Mouse (Mus musculus) intestine, embryonic 15.5 days (tissue): ENCODE results near the gene Tgfb2. TPM values are rescaled to one million over a fixed set of nuclear protein-coding genes. Genes with fewer than 3 reads are reported as not detected.
A peak's percentile ranks its signal among the peaks of the same experiment; 100 is the strongest.

Experiments used
- ATAC-seq: fragments of 200-750 bp; cut with Nextera tagmentation; 2 replicates; pipeline ENCODE4 v1.8.0; 2017; ENCODE audit warnings: moderate TSS enrichment, moderate library complexity
- H3K27ac ChIP-seq: fragments of 300-500 bp; sonication (generic); 2 replicates; pipeline ENCODE4 v1.5.1; 2015; ENCODE audit warnings: mild to moderate bottlenecking, inconsistent platforms
- H3K27me3 ChIP-seq: fragments of 300-500 bp; sonication (generic); replicated peaks from 2 replicates; pipeline ENCODE4 v1.6.1; 2015; ENCODE audit warnings: inconsistent platforms
- H3K36me3 ChIP-seq: fragments of 300-500 bp; sonication (generic); 2 replicates; pipeline ENCODE4 v1.6.1; 2015; ENCODE audit warnings: inconsistent platforms
- H3K4me1 ChIP-seq: fragments of 300-500 bp; sonication (generic); replicated peaks from 2 replicates; pipeline ENCODE4 v1.6.1; 2015; ENCODE audit warnings: inconsistent platforms
- H3K4me2 ChIP-seq: fragments of 300-500 bp; sonication (generic); replicated peaks from 2 replicates; pipeline ENCODE4 v1.6.1; 2015; ENCODE audit warnings: mild to moderate bottlenecking, inconsistent platforms
- H3K4me3 ChIP-seq: fragments of 300-500 bp; sonication (generic); replicated peaks from 2 replicates; pipeline ENCODE4 v1.5.1; 2015; ENCODE audit warnings: inconsistent platforms
- H3K9ac ChIP-seq: fragments of 300-500 bp; sonication (generic); 2 replicates; pipeline ENCODE4 v1.6.1; 2015; ENCODE audit warnings: inconsistent platforms
- H3K9me3 ChIP-seq: fragments of 300-500 bp; sonication (generic); 2 replicates; pipeline ENCODE4 v1.6.1; 2016; ENCODE audit warnings: inconsistent platforms
- WGBS: fragments of 180-500 bp; shearing (Covaris S2); methylation state at CpG from one replicate; pipeline ENCODE4 v1.1.7; 2015; 5-methylcytosine and 5-hydroxymethylcytosine counted together
- polyA plus RNA-seq: library from polyadenylated mRNA; unstranded; fragments of >200 nt; fragmentation: Nextera tagmentation; extraction: Ambion mirVana; gene quantifications from 2 replicates; pipeline ENCODE4 v1.2.1, GENCODE M21; 2015

Gene Tgfb2
- polyA plus RNA-seq, 1 experiment from 2014 or later: 18.5 TPM

DNA sequence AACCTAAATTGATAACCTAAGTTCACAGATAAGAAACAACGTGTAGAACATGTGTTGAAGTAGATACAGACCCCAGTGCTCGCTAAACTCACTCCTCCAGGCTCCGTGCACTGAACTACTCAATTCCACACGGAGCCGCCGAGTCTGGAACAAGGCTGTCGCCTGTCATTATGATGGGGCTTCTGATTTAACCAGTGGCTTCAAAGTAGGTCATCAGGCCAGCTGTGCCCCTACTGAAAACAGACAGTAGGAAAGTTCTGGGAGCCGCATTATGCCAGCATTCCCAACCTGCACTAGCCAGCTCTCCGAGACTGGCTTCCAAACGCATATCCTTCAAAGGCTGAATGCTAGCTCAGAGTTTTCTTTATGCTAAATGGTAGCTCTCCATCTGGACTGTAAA lies 42.8 kb downstream of the Tgfb2 start:
- Histone ChIP-seq H3K4me3 (no peak overlapping the region), H3K27ac (no peak overlapping the region), H3K9me3 (no peaks in the 10 kb centered on the region), H3K36me3 (no peaks in the 10 kb centered on the region), H3K4me1 (no peaks in the 10 kb centered on the region), H3K4me2 (no peak overlapping the region), H3K27me3 (no peaks in the 10 kb centered on the region), H3K9ac (no peak overlapping the region)
- no peak for ATAC-seq
- 75% methylated on average over 10 of the region's 10 CpGs for WGBS

DNA sequence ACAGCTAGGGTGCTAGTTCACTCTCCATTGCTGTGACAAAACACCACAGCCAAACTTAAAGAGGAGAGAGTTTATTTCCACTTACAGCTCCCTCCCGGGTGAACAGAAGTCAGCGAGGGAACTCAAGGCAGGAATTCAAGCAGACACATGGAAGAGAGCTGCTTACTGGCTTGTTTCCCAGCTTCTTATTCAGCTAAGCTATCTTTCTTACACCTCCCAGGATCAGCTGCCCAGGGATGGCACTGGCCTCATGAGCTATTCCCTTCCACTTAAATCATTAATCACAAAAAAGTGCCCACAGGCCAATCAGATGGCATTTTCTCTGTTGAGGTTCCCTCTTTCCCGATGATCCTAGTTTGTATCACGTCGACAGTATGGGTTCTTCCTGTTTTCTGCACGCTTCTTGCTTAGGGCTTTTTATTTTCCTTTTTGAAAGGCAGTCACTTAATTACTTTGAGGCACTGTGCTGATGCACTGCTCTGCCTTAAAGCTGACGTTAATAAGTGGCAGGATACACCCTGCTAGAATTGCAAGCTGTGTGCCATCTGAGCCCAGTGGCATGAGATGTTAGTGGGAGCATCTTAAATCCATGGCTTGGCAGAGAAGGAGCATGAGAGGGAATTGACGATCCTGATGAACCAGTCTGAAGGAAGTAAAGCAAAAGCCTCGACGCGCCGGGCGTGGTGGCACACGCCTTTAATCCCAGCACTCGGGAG lies 44.4 kb downstream of the Tgfb2 start:
- H3K9me3 ChIP-seq: no peaks in the 10 kb centered on the region
- 80% methylated on average over 15 of the region's 15 CpGs for WGBS

DNA sequence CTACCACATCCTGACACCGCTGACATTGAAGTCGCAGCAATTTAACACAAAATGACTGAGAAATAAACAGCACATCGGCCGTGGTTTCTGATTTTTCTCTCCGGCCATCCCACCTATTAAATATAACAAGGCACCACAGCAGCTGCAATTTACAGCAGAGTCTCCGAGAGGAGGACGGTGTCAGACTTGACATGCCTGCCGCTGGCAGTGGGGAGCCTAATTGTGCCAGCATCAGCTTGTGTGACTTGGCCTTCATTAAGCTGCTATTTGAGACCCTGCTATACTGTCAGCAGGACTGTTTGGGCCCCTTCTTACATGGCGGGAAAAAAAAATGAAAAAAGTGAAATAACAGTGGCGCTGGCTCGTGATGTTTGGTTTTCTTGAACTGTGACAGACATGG lies 47.0 kb downstream of the Tgfb2 start:
- H3K9ac ChIP-seq: no peak overlapping the region
- no peaks in the 10 kb centered on the region for H3K9me3 ChIP-seq
- H3K27ac ChIP-seq: no peak overlapping the region
- peaks cover 5% of the 10 kb centered on the region for H3K4me1 ChIP-seq
- ATAC-seq: no peak
- H3K36me3 ChIP-seq: no peaks in the 10 kb centered on the region
- WGBS: 85% methylated on average over 11 of the region's 11 CpGs
- H3K4me2 ChIP-seq: no peak overlapping the region
- no peaks in the 10 kb centered on the region for H3K27me3 ChIP-seq
- no peak overlapping the region for H3K4me3 ChIP-seq

More for the DNA sequence above, 44.4 kb downstream of the Tgfb2 start:
- Histone ChIP-seq H3K9ac (no peak overlapping the region), H3K27ac (no peak overlapping the region), H3K4me2 (no peak overlapping the region), H3K4me3 (no peak overlapping the region), H3K36me3 (no peaks in the 10 kb centered on the region), H3K4me1 (peaks cover 2% of the 10 kb centered on the region), H3K27me3 (no peaks in the 10 kb centered on the region)
- ATAC-seq: no peak

DNA sequence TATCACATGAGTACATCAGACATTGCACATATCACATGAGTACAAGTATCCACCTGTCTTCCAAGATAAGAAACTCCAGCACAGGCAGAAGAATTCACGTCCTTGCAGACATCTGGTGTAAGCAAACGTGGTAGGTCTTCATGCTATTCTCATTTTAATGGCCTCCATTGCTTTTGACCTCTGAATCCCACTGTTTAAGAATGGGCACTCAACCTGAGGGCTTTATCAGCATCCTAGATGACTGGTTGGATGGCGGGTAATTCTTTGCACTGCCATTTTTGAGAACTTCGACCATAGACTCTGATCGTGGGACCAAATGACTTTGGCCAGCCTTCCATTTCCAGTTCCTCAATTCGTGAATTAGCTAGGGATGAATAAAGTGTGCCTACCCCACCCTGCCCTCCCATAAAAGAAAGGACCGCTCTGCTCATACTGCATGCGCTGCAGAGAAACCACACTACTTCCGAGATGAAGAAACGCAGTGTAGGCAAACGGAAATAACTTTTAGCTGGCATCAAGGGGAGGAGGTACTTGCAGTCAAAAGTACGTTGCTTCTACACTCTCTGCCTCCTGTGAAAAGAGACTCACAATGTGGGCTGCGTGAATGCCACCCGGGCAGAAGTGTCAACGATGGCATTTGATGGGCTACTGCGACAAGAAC lies 48.1 kb downstream of the Tgfb2 start:
- no peak for ATAC-seq
- Histone ChIP-seq H3K9ac (no peak overlapping the region), H3K36me3 (no peaks in the 10 kb centered on the region), H3K4me2 (no peak overlapping the region), H3K27me3 (no peaks in the 10 kb centered on the region), H3K9me3 (no peaks in the 10 kb centered on the region), H3K4me3 (no peak overlapping the region), H3K27ac (no peak overlapping the region), H3K4me1 (peaks cover 9% of the 10 kb centered on the region)
- 86% methylated on average over 16 of the region's 16 CpGs for WGBS

DNA sequence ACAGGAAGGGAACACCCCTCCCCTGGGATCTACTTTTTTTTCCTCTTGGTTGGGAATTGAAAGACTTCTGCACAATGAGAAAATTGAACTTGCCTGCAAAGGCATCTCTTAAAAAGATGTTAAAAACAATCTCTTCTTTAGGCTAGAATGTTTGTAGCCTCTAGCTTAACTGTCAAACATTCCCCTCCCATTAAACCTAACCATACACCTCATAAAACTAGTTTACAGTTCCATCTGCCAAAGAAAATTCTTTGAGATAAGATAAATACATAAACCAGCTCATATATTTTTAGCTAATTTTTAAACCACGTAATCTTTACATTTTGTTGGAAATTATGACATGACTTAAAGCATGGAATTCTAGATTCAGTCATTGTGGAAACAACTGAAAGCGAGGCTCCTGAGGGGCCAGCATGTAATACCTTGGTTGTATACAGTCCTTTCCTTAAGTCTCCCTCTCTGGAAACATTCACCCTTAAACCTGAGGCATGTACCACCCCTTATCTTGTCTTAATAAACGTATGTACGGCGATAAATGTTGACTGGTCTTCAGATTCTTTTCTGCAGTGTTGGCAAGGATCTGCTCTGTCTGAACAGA lies 49.0 kb downstream of the Tgfb2 start:
- peaks cover 9% of the 10 kb centered on the region for H3K4me1 ChIP-seq
- H3K27ac ChIP-seq: no peak overlapping the region
- WGBS: 52% methylated on average over 5 of the region's 5 CpGs

DNA sequence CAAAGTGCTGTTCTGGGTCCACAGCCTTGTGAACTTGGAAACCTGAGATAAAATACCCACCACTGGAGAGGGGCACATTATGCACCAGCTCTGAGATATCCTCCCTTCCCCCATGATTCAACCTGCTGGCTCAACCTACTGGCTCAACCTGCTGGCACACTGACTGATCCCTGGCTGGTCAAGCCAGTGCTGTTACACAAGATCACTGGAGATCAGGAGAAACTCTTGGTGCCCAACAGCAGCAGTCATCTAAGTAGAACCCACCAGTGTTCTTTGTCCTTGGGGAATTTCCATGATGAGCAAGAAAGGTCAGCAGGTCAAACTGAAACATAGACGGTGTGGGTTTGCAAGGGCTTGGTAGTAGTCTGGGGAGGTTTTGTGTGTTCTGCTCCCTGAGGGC lies 49.6 kb downstream of the Tgfb2 start:
- 0 out of 2 replicates have a peak overlapping the region, but pooled peaks have one; percentile 9 for H3K27ac ChIP-seq
- H3K27me3 ChIP-seq: no peaks in the 10 kb centered on the region
- no peak overlapping the region for H3K9ac ChIP-seq
- H3K9me3 ChIP-seq: no peaks in the 10 kb centered on the region
- 21% methylated on average over 1 of the region's 1 CpGs for WGBS
- ATAC-seq: 0 out of 2 replicates have a peak, but pooled peaks have one; percentile 26
- peaks cover 9% of the 10 kb centered on the region for H3K4me1 ChIP-seq
- H3K4me2 ChIP-seq: no peak overlapping the region
- no peak overlapping the region for H3K4me3 ChIP-seq
- H3K36me3 ChIP-seq: no peaks in the 10 kb centered on the region

More for the DNA sequence above, 49.0 kb downstream of the Tgfb2 start:
- no peak overlapping the region for H3K9ac ChIP-seq
- H3K4me3 ChIP-seq: no peak overlapping the region
- peak; percentile 63 for ATAC-seq
- H3K9me3 ChIP-seq: no peaks in the 10 kb centered on the region
- no peaks in the 10 kb centered on the region for H3K36me3 ChIP-seq
- H3K4me2 ChIP-seq: no peak overlapping the region
- H3K27me3 ChIP-seq: no peaks in the 10 kb centered on the region

DNA sequence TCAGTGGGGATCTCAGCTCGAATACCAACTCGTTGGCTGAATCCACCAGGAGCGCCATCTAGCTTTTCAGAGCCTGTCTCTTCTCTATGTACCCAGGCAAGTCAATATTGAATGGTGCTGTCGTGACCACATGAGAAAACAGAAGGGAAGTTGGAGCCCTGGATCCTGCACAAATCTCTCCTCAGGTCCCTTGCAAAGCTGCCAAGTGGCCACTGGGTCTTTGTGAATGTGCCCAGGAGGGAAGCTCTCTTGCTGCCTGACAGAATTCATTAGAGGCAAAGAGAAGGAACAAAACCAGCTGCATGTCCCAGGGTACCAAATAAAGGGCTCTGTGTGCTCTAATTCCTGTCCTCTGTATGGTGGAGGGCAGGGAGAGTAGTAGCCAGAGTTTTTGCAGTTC lies 50.7 kb downstream of the Tgfb2 start:
- Histone ChIP-seq H3K9me3 (no peaks in the 10 kb centered on the region), H3K36me3 (no peaks in the 10 kb centered on the region), H3K4me3 (no peak overlapping the region), H3K4me2 (no peak overlapping the region), H3K27me3 (no peaks in the 10 kb centered on the region), H3K9ac (no peak overlapping the region), H3K27ac (no peak overlapping the region), H3K4me1 (peaks cover 9% of the 10 kb centered on the region)
- ATAC-seq: no peak
- 74% methylated on average over 4 of the region's 4 CpGs for WGBS

DNA sequence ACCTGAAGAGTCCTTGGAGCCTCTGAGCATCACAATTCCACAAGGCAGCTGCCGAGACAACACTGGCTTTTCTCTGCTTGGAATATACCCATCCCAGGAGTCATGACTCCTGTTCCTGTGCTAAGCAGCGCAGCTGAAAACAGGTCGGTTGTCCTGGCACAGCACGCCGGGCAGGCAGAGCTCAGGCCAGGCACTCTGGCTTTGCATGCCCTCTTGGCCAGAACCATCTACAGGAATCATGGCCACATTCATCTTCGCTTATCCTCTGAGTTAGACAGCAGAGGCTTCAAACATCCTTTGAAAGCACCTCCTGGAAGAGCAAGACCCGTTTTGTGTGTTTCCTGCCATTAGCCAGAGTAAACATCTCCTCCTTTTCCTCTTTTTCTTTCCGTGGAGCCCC lies 53.6 kb downstream of the Tgfb2 start:
- H3K27me3 ChIP-seq: no peaks in the 10 kb centered on the region
- no peak overlapping the region for H3K27ac ChIP-seq
- no peak overlapping the region for H3K9ac ChIP-seq
- no peak overlapping the region for H3K4me2 ChIP-seq
- no peak overlapping the region for H3K4me3 ChIP-seq
- 30% methylated on average over 8 of the region's 8 CpGs for WGBS
- H3K4me1 ChIP-seq: peaks cover 9% of the 10 kb centered on the region
- no peaks in the 10 kb centered on the region for H3K36me3 ChIP-seq
- no peak for ATAC-seq
- H3K9me3 ChIP-seq: no peaks in the 10 kb centered on the region

DNA sequence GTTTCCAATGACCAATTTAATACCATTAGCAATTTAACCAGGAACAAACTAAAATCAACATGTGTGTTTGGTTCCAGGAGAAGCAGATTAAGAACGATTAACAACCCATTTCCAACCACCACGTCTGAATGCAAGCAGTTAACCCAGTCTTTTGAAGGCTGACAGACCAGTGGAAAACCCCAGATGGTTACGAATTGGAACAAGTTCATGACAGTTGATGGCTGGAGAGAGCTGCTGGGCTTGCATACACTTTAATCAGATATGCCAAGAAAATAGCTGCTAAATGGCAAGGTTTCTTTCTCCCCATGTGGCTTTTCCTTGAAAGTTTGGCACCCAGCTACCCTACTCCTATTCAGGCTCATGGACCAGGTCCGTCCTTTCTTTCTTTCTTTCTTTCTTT lies 55.8 kb downstream of the Tgfb2 start:
- WGBS: 89% methylated on average over 4 of the region's 4 CpGs
- H3K4me1 ChIP-seq: 0 out of 2 replicates have a peak, but pooled peaks cover 3% of the 10 kb centered on the region
- H3K4me2 ChIP-seq: no peak overlapping the region
- no peaks in the 10 kb centered on the region for H3K36me3 ChIP-seq
- H3K9ac ChIP-seq: no peak overlapping the region
- no peak overlapping the region for H3K27ac ChIP-seq
- H3K9me3 ChIP-seq: no peaks in the 10 kb centered on the region
- no peaks in the 10 kb centered on the region for H3K27me3 ChIP-seq
- no peak for ATAC-seq
- H3K4me3 ChIP-seq: no peak overlapping the region

DNA sequence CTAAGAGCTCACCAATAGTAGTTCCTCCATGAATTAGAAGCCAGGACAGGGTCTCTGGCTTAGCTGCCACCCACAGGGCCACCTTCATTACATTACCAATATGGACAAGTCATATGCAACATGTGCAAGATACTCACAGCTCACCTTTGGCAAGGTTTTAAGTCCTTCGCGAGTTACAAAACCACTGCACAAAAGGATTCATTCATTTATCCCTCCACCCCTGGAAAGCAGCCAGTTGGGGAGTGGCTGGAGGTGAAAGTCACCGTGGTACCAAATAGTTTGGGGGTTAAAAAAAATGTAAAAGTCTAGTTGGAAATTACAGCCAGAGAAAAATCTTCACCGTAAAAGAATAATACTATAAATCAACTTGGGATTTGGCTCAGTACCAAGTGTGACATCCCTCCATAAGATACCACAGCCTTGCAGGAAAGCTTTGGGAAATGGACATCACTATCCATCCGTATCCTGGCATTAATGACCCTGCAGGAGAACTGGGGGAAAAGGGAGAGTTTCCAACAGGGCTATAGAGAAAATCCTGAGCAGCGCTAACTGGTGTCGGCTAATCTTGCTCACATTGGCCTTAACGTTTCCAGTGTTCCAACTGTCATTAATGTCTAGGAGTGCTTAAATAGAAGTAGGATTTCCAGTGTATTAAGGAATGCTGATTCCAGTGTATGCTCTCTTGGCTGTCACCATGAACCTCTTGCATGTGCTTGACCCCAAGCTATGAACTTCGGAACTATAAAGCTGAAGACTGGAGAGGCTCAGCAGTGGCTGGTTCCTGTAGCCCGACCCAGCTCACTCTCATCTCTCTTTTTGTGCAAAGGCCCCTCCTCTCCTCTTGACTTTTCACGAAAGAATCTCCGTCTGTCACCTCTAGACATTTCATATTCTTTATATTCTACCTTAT lies 68.2 kb downstream of the Tgfb2 start:
- Histone ChIP-seq H3K4me3 (no peak overlapping the region), H3K9me3 (no peaks in the 10 kb centered on the region), H3K4me1 (no peaks in the 10 kb centered on the region), H3K9ac (no peak overlapping the region), H3K27me3 (no peaks in the 10 kb centered on the region), H3K27ac (no peak overlapping the region), H3K4me2 (no peak overlapping the region), H3K36me3 (no peaks in the 10 kb centered on the region)
- ATAC-seq: no peak
- WGBS: 48% methylated on average over 12 of the region's 12 CpGs

DNA sequence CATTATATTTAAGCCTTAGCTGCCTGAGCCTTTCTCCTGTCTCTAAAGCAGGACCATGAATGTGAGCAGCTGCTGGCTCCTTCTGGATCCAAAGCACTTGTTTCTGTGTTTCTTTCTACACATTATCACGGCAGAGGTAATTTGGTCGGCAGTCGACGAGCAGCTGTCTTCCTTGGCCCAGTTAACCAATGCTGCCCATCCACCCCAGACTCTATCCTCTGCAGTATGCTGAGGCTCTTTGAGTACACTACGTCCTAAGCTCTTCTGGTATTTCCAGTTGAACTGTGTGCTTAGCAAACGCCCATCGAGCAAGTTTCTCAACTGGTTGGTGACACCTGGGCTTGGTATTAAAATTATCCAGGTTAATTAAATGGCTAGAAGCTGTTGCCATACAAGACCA lies 70.7 kb downstream of the Tgfb2 start:
- 63% methylated on average over 7 of the region's 7 CpGs for WGBS
- Histone ChIP-seq H3K4me3 (no peak overlapping the region), H3K27ac (no peak overlapping the region), H3K4me2 (no peak overlapping the region), H3K4me1 (no peaks in the 10 kb centered on the region), H3K36me3 (no peaks in the 10 kb centered on the region), H3K27me3 (no peaks in the 10 kb centered on the region), H3K9me3 (no peaks in the 10 kb centered on the region), H3K9ac (no peak overlapping the region)
- no peak for ATAC-seq

DNA sequence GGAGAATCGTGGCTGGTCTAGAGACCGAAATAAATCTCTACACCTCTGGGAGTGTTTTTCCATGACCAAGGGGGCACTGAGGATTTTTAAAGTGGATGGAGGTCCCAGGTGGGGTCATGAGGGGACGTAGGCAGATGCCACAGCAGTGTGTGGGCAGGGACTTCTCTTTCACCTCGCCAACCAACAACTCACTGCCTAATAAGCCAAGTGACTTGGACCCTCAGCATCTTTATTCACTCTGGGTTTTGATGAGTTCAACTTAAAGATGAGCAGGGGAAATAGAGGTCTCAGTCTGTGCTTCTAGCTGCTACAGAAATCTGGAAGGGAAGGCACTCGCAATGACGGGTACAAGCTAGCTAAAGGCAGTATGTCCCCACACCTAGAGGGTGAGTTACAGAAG lies 74.3 kb downstream of the Tgfb2 start:
- H3K36me3 ChIP-seq: no peaks in the 10 kb centered on the region
- no peak overlapping the region for H3K4me2 ChIP-seq
- H3K4me3 ChIP-seq: no peak overlapping the region
- H3K4me1 ChIP-seq: no peaks in the 10 kb centered on the region
- no peak for ATAC-seq
- H3K9me3 ChIP-seq: no peaks in the 10 kb centered on the region
- H3K27ac ChIP-seq: no peak overlapping the region
- WGBS: 86% methylated on average over 6 of the region's 6 CpGs
- H3K9ac ChIP-seq: no peak overlapping the region
- H3K27me3 ChIP-seq: no peaks in the 10 kb centered on the region
